Mouse (Mus musculus) CH12.LX (cell line): ENCODE results near the gene Pars2. TPM values are rescaled to one million over a fixed set of nuclear protein-coding genes. Genes with fewer than 3 reads are reported as not detected.

Experiments
- DNase-seq: peaks from one replicate; pipeline ENCODE4 v3.0.0-alpha.2; 2013; ENCODE audit errors: extremely low read depth
- H3K27ac ChIP-seq: 2 replicates; pipeline ENCODE4 v1.5.1; 2012; ENCODE audit warnings: low read depth, mild to moderate bottlenecking, control low read depth, moderate library complexity; ENCODE audit not compliant: insufficient read depth
- H3K27me3 ChIP-seq: replicated peaks from 2 replicates; pipeline ENCODE3; 2012; ENCODE audit warnings: inconsistent platforms
- H3K36me3 ChIP-seq, 2 experiments: replicated peaks in 1 of 2; 2 replicates each; pipeline versions ENCODE3 to v1.6.1; 2012; ENCODE audit warnings: inconsistent platforms in 1 of 2, low read length in 1 of 2, mild to moderate bottlenecking in 1 of 2, mixed read lengths in 1 of 2, moderate library complexity in 1 of 2; ENCODE audit not compliant: control insufficient read depth in 1 of 2, insufficient read depth in 1 of 2
- H3K4me1 ChIP-seq, 2 experiments: 2 replicates each; pipeline ENCODE4 v1.6.1; 2012; ENCODE audit warnings: inconsistent platforms in 1 of 2, moderate library complexity in 1 of 2; ENCODE audit not compliant: insufficient read depth in 2 of 2, control insufficient read depth in 1 of 2
- H3K4me2 ChIP-seq: 2 replicates; pipeline ENCODE4 v1.6.1; 2012; ENCODE audit warnings: low read depth, mild to moderate bottlenecking, control low read depth; ENCODE audit not compliant: poor library complexity, insufficient read depth, severe bottlenecking
- H3K4me3 ChIP-seq, 3 experiments: fragments of 150-350 bp in 1 of 3; sonication (generic) in 1 of 3; replicated peaks in 1 of 3; 2 replicates each; pipeline versions ENCODE3 to v1.5.1; 2011 to 2012; ENCODE audit warnings: low read depth in 2 of 3, low read length in 2 of 3, mild to moderate bottlenecking in 2 of 3, moderate library complexity in 2 of 3, control low read depth in 1 of 3, improper control_type of control experiment in 1 of 3, inconsistent platforms in 1 of 3, mixed read lengths in 1 of 3; ENCODE audit not compliant: poor library complexity in 1 of 3
- H3K79me2 ChIP-seq: replicated peaks from 2 replicates; pipeline ENCODE4 v1.6.1; 2012; ENCODE audit warnings: mild to moderate bottlenecking, moderate library complexity; ENCODE audit not compliant: control insufficient read depth, poor library complexity, insufficient read depth, severe bottlenecking; ENCODE audit errors: extremely low read depth
- H3K9ac ChIP-seq: 2 replicates; pipeline ENCODE4 v1.6.1; 2012; ENCODE audit warnings: low read depth, mild to moderate bottlenecking, control low read depth, moderate library complexity; ENCODE audit not compliant: insufficient read depth
- H3K9me3 ChIP-seq: replicated peaks from 2 replicates; pipeline ENCODE3; 2012; ENCODE audit warnings: low read length, inconsistent platforms, mixed read lengths
- BHLHE40 ChIP-seq: IDR thresholded peaks from 2 replicates; pipeline ENCODE4 v1.6.1; 2011; ENCODE audit warnings: mild to moderate bottlenecking, low read depth, low read length, improper control_type of control experiment
- CHD2 ChIP-seq: IDR thresholded peaks from 2 replicates; pipeline ENCODE4 v1.6.1; 2011; ENCODE audit warnings: low read length, improper control_type of control experiment
- HCFC1 ChIP-seq: IDR thresholded peaks from 2 replicates; pipeline ENCODE4 v1.6.1; 2012; ENCODE audit warnings: low read depth, mild to moderate bottlenecking, inconsistent platforms, low read length, improper control_type of control experiment
- JUN ChIP-seq: IDR thresholded peaks from 2 replicates; pipeline ENCODE4 v1.6.1; 2011; ENCODE audit warnings: low read depth, mild to moderate bottlenecking, low read length, improper control_type of control experiment, moderate library complexity; ENCODE audit not compliant: insufficient read depth
- JUND ChIP-seq: conservative IDR thresholded peaks from 2 replicates; pipeline ENCODE4 v1.6.1; 2011; ENCODE audit warnings: low read depth, low read length, improper control_type of control experiment
- KAT2A ChIP-seq: IDR thresholded peaks from 2 replicates; pipeline ENCODE4 v1.6.1; 2012; ENCODE audit warnings: low read length, improper control_type of control experiment, inconsistent platforms; ENCODE audit not compliant: insufficient replicate concordance
- MAX ChIP-seq: IDR thresholded peaks from 2 replicates; pipeline ENCODE4 v1.6.1; 2011; ENCODE audit warnings: low read length, improper control_type of control experiment
- MEF2A ChIP-seq: IDR thresholded peaks from 2 replicates; pipeline ENCODE4 v1.6.1; 2014; ENCODE audit warnings: low read depth, mild to moderate bottlenecking, inconsistent platforms, low read length, improper control_type of control experiment, borderline replicate concordance
- MYC ChIP-seq: IDR thresholded peaks from 2 replicates; pipeline ENCODE4 v1.6.1; 2011; ENCODE audit warnings: low read depth, mild to moderate bottlenecking, improper control_type of control experiment, low read length
- NELFE ChIP-seq: IDR thresholded peaks from 2 replicates; pipeline ENCODE4 v1.6.1; 2011; ENCODE audit warnings: low read depth, low read length, improper control_type of control experiment
- NRF1 ChIP-seq: IDR thresholded peaks from 2 replicates; pipeline ENCODE4 v1.6.1; 2014; ENCODE audit warnings: low read depth, mild to moderate bottlenecking, inconsistent platforms, low read length, improper control_type of control experiment, moderate library complexity
- POLR2A ChIP-seq: IDR thresholded peaks from 2 replicates; pipeline ENCODE4 v1.6.1; 2011; ENCODE audit warnings: low read depth, mild to moderate bottlenecking, improper control_type of control experiment, low read length
- POLR2AphosphoS2 ChIP-seq: IDR thresholded peaks from 2 replicates; pipeline ENCODE4 v1.6.1; 2011; ENCODE audit warnings: low read depth, low read length, improper control_type of control experiment
- RAD21 ChIP-seq: IDR thresholded peaks from 2 replicates; pipeline ENCODE4 v1.6.1; 2011; ENCODE audit warnings: low read depth, mild to moderate bottlenecking, low read length, improper control_type of control experiment, moderate library complexity
- SMC3 ChIP-seq: IDR thresholded peaks from 2 replicates; pipeline ENCODE4 v1.6.1; 2011; ENCODE audit warnings: low read depth, low read length, improper control_type of control experiment
- TBP ChIP-seq: conservative IDR thresholded peaks from 2 replicates; pipeline ENCODE4 v1.6.1; 2011; ENCODE audit warnings: low read depth, low read length, improper control_type of control experiment
- ZC3H11A ChIP-seq: IDR thresholded peaks from 2 replicates; pipeline ENCODE4 v1.6.1; 2012; ENCODE audit warnings: low read depth, mild to moderate bottlenecking, inconsistent platforms, low read length, improper control_type of control experiment
- ZKSCAN1 ChIP-seq: IDR thresholded peaks from 2 replicates; pipeline ENCODE4 v1.6.1; 2012; ENCODE audit warnings: low read depth, inconsistent platforms, low read length, improper control_type of control experiment, borderline replicate concordance
- ZMIZ1 ChIP-seq: IDR thresholded peaks from 2 replicates; pipeline ENCODE4 v1.6.1; 2012; ENCODE audit warnings: low read depth, mild to moderate bottlenecking, inconsistent platforms, low read length, improper control_type of control experiment
- ZNF384 ChIP-seq: IDR thresholded peaks from 2 replicates; pipeline ENCODE4 v1.6.1; 2012; ENCODE audit warnings: low read depth, low read length, improper control_type of control experiment, inconsistent platforms
- dilution Hi-C: fragments of 300-500 bp; cut with MboI; formaldehyde crosslinking; loops from 2 replicates; pipeline ENCODE4 v1.14.3; 2020; ENCODE audit warnings: low sequenced_read_pairs; ENCODE audit not compliant: extremely low pct_unique_long_range_greater_than_20kb, extremely low pct_ligation_motif_present
- in situ Hi-C: fragments of 300-500 bp; cut with MboI; formaldehyde crosslinking; loops from 3 replicates; pipeline ENCODE4 v1.14.3; 2019; ENCODE audit warnings: low sequenced_read_pairs, low pct_ligation_motif_present, low pct_unique_long_range_greater_than_20kb, mixed read lengths
- polyA plus RNA-seq: library from polyadenylated mRNA; unstranded; fragments of >175 nt; gene quantifications from 2 replicates; pipeline ENCODE4 v1.2.1, GENCODE M21; 2012; ENCODE audit warnings: low read depth; ENCODE audit not compliant: insufficient read length
- total RNA-seq, 2 experiments: library from RNA; depleted of rRNA; stranded (reverse); fragments of 300-350 nt in 1 of 2; fragments of >200 nt in 1 of 2; gene quantifications; 2 replicates each; pipeline ENCODE4 v1.2.3; 2012 to 2014

The Pars2 gene
- total and polyA plus RNA-seq, 3 experiments, result 9.3 to 17.1 (median 13.0) TPM

- H3K27ac ChIP-seq, result no peak overlapping the region
- in situ Hi-C loops, result no loop called here
- H3K4me1 ChIP-seq, result peaks cover 9 to 23% of the 10 kb centered on the region in 2 experiments; a peak in 3 of 4 replicates
- no peaks in the 10 kb centered on the region for H3K36me3 ChIP-seq
- dilution Hi-C loops, result no loop called here
- no peak overlapping the region for H3K4me2 ChIP-seq
- DNase-seq, result no peak
- no peaks in the 10 kb centered on the region for H3K9me3 ChIP-seq
- H3K79me2 ChIP-seq, result no peaks in the 10 kb centered on the region
- peaks cover 26% of the 10 kb centered on the region for H3K27me3 ChIP-seq
- no peak overlapping the region for H3K4me3 ChIP-seq
- H3K9ac ChIP-seq, result no peak overlapping the region
- TF ChIP-seq ZC3H11A, result no peak
- TF ChIP-seq ZMIZ1, result no peak
- TF ChIP-seq POLR2A, result no peak
- TF ChIP-seq BHLHE40, result no peak
- no peak for TF ChIP-seq NELFE
- TF ChIP-seq ZNF384, result no peak
- TF ChIP-seq TBP, result no peak
- no peak for TF ChIP-seq RAD21
- no peak for TF ChIP-seq POLR2AphosphoS2
- TF ChIP-seq HCFC1, result no peak
These were observed 32.0 kb upstream of the Pars2 start for GRCm38 (mm10) chr4:106618898-106619297.

- Histone ChIP-seq H3K79me2 (no peaks in the 10 kb centered on the region), H3K4me2 (no peak overlapping the region), H3K27me3 (peaks cover 50% of the 10 kb centered on the region), H3K36me3 (no peaks in the 10 kb centered on the region), H3K9me3 (no peaks in the 10 kb centered on the region), H3K27ac (no peak overlapping the region), H3K4me3 (no peak overlapping the region), H3K4me1 (peaks cover 4% of the 10 kb centered on the region in 2 experiments; a peak in 1 of 4 replicates), H3K9ac (no peak overlapping the region)
- dilution Hi-C loops, result no loop called here
- in situ Hi-C loops, result no loop called here
- TF ChIP-seq NRF1 (no peak), ZMIZ1 (no peak), TBP (no peak), CHD2 (no peak), MAX (no peak), KAT2A (no peak), SMC3 (no peak), MEF2A (no peak), JUND (no peak), HCFC1 (no peak), POLR2A (no peak), ZNF384 (no peak), MYC (no peak), ZKSCAN1 (no peak), JUN (no peak)
- TF ChIP-seq, all 38 proteins: peak for 0
- DNase-seq, result no peak
These were observed 29.4 kb upstream of the Pars2 start for GRCm38 (mm10) chr4:106621428-106621827.
